Comparison of ENCODE assay signal across 11 mouse cellular contexts in genomic region chr1:162109437-162109813, GRCm38 (mm10).
DNase-seq lines count a peak whose midpoint lies in the region; ATAC-seq and TF ChIP-seq lines count a peak whose summit lies in the region.
"Had no signal": no experiment of that assay in that cellular context is flagged by ENCODE, and none has a peak within 500 bp of the region (broad histone marks: within the 10 kb centered on the region; RNA-seq: fewer than 3 reads in every experiment).

No protein-coding gene starts in this region.

- peak; percentile 60 for ATAC-seq in hindbrain, embryonic 16.5 days
- peak; percentile 46; the same call in 1 of the 2 replicates for ATAC-seq in midbrain, embryonic 12.5 days (ENCODE audit: low FRiP score, low read depth)

- no peaks in the 10 kb centered on the region for H3K9me3 ChIP-seq in hindbrain, embryonic 16.5 days (ENCODE audit: control insufficient read depth, low read length)
- H3K9me3 ChIP-seq in midbrain, embryonic 12.5 days = no peaks in the 10 kb centered on the region
- H3K9me3 ChIP-seq: G1E had no signal

- no peak overlapping the region for H3K9ac ChIP-seq in hindbrain, embryonic 16.5 days (ENCODE audit: low read depth, low read length)
- H3K9ac ChIP-seq in midbrain, embryonic 12.5 days (replicated peaks) = no peak overlapping the region
- H3K9ac ChIP-seq: liver, embryonic 14.5 days had no signal

- no peak overlapping the region for H3K4me2 ChIP-seq in hindbrain, embryonic 16.5 days (ENCODE audit: low read length)
- H3K4me2 ChIP-seq in midbrain, embryonic 12.5 days (replicated peaks) = no peak overlapping the region

- no peak for DNase-seq in layer of hippocampus, adult 2 months (ENCODE audit: low spot score in 2 of 2)
- DNase-seq in layer of hippocampus, postnatal 10 days (ENCODE audit: low spot score in 2 of 2) = no peak
- DNase-seq in cerebellum, postnatal 25 days = peak; percentile 61 to 67
- no peak for DNase-seq in adrenal gland, postnatal 14 days
- no peak for DNase-seq in testis, postnatal 14 days (ENCODE audit: low spot score)
- DNase-seq in frontal cortex, postnatal 10 days (ENCODE audit: low spot score in 2 of 2) = no peak

- TF ChIP-seq CTCF in layer of hippocampus, adult 2 months (conservative IDR thresholded peaks at IDR 0.05) = no peak

- H3K4me3 ChIP-seq in layer of hippocampus, adult 2 months = no peak overlapping the region
- H3K4me3 ChIP-seq in hindbrain, embryonic 16.5 days (ENCODE audit: low read length) = no peak overlapping the region
- H3K4me3 ChIP-seq in midbrain, embryonic 12.5 days = no peak overlapping the region
- H3K4me3 ChIP-seq: erythroblast, embryonic 14.5 days had no signal

- no peaks in the 10 kb centered on the region for H3K27me3 ChIP-seq in hindbrain, embryonic 16.5 days (replicated peaks; ENCODE audit: control insufficient read depth, insufficient read depth, low read length)
- no peaks in the 10 kb centered on the region for H3K27me3 ChIP-seq in midbrain, embryonic 12.5 days

- 60% methylated on average over 7 of the region's 7 CpGs for WGBS in hindbrain, embryonic 16.5 days
- 63% methylated on average over 7 of the region's 7 CpGs for WGBS in midbrain, embryonic 12.5 days

- H3K27ac ChIP-seq in layer of hippocampus, adult 2 months = peak overlapping the region; percentile 76
- no peak overlapping the region for H3K27ac ChIP-seq in hindbrain, embryonic 16.5 days (ENCODE audit: low read depth, low read length)
- H3K27ac ChIP-seq in midbrain, embryonic 12.5 days (replicated peaks) = no peak overlapping the region
- H3K27ac ChIP-seq: liver, embryonic 14.5 days had no signal

- peaks cover 8% of the 10 kb centered on the region for H3K4me1 ChIP-seq in hindbrain, embryonic 16.5 days (ENCODE audit: control insufficient read depth, insufficient read depth, low read depth, low read length)
- H3K4me1 ChIP-seq in midbrain, embryonic 12.5 days = peaks cover 17% of the 10 kb centered on the region; the same call in 1 of the 2 replicates

- no peaks in the 10 kb centered on the region for H3K36me3 ChIP-seq in hindbrain, embryonic 16.5 days (ENCODE audit: control insufficient read depth, insufficient read depth, low read length)
- no peaks in the 10 kb centered on the region for H3K36me3 ChIP-seq in midbrain, embryonic 12.5 days
- H3K36me3 ChIP-seq: G1E had no signal

Comparison
In these comparisons a context has a peak if more than half of its experiments do, and no peak if none do; other contexts are left out.
1. DNase-seq: peak in cerebellum, postnatal 25 days (2 of 2); none in layer of hippocampus, adult 2 months (0 of 2), layer of hippocampus, postnatal 10 days (0 of 2), adrenal gland, postnatal 14 days (single experiment), testis, postnatal 14 days (single experiment) and frontal cortex, postnatal 10 days (0 of 2).